Mouse (Mus musculus) forebrain, embryonic 13.5 days (tissue): ENCODE data around the gene Csde1. TPM values are rescaled to one million over a fixed set of nuclear protein-coding genes. Genes with fewer than 3 reads are reported as not detected.

ENCODE experiments used
- ATAC-seq: fragments of 200-750 bp; cut with Nextera tagmentation; 2 replicates; pipeline ENCODE4 v1.8.0; 2017
- H3K27ac ChIP-seq: fragments of 300-500 bp; sonication (generic); 2 replicates; pipeline ENCODE4 v1.5.1; 2015; ENCODE audit warnings: inconsistent platforms, mild to moderate bottlenecking, moderate library complexity
- H3K27me3 ChIP-seq: fragments of 300-500 bp; sonication (generic); 2 replicates; pipeline ENCODE4 v1.6.1; 2015; ENCODE audit warnings: mild to moderate bottlenecking, inconsistent platforms
- H3K36me3 ChIP-seq: fragments of 300-500 bp; sonication (generic); 2 replicates; pipeline ENCODE4 v1.6.1; 2015; ENCODE audit warnings: mild to moderate bottlenecking, inconsistent platforms; ENCODE audit not compliant: poor library complexity, severe bottlenecking
- H3K4me1 ChIP-seq: fragments of 300-500 bp; sonication (generic); 2 replicates; pipeline ENCODE4 v1.6.1; 2015; ENCODE audit warnings: inconsistent platforms
- H3K4me2 ChIP-seq: fragments of 300-500 bp; sonication (generic); 2 replicates; pipeline ENCODE4 v1.6.1; 2015; ENCODE audit warnings: inconsistent platforms, mild to moderate bottlenecking, moderate library complexity
- H3K4me3 ChIP-seq: fragments of 300-500 bp; sonication (generic); 2 replicates; pipeline ENCODE4 v1.5.1; 2015; ENCODE audit warnings: mild to moderate bottlenecking, inconsistent platforms
- H3K9ac ChIP-seq: fragments of 300-500 bp; sonication (generic); 2 replicates; pipeline ENCODE4 v1.6.1; 2015; ENCODE audit warnings: mild to moderate bottlenecking, inconsistent platforms
- H3K9me3 ChIP-seq: fragments of 300-500 bp; sonication (generic); replicated peaks from 2 replicates; pipeline ENCODE4 v1.6.1; 2016; ENCODE audit warnings: inconsistent platforms
- WGBS: fragments of 180-500 bp; shearing (Covaris S2); methylation state at CpG from one replicate; pipeline ENCODE4 v1.1.7; 2015; 5-methylcytosine and 5-hydroxymethylcytosine counted together
- polyA plus RNA-seq: library from polyadenylated mRNA; unstranded; fragments of >200 nt; fragmentation: Nextera tagmentation; extraction: Ambion mirVana; gene quantifications from 2 replicates; pipeline ENCODE4 v1.2.1, GENCODE M21; 2015

Csde1 gene
- polyA plus RNA-seq, 1 experiment from 2014 or later, result 468 TPM

DNA sequence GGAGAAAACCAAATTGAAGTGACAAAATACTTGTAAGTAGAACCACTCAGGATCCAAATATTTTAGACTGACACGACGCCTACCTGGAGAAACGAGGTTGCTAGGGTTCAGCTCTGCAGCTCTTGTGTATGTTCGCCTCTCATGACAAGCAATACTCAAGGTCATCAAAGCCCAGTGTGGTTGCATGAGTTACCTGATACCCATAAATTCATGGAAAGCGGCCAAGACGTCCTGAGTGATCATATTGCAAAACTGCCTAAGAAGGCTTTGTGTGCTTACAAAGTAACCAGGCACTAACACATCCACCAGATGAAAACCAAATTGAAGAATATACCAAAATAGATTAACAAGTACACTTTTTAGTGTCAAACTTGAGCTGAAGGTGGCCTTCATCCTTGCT, 48.7 kb downstream of the Csde1 start:
- peaks cover 50% of the 10 kb centered on the region for H3K36me3 ChIP-seq
- 94% methylated on average over 6 of the region's 6 CpGs for WGBS
- no peak for ATAC-seq

DNA sequence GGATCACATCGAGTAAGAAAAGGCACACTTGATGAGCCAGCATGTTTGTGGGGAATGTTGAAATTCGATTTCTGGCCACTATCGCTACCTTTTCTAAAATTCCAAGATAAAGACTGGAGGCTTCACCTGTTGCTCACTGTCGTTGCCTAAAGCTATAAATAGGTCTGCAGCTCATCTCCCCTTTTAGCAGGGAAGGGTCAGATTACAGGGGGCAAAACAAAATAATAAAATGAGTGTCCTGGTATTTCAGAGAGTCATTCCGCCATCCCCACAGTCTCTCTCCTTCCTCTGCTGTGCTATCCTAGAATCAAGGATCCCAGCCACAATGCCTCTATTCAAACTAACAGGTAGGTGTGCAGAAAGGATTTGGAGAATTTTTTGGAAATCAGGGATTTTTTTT, 53.5 kb downstream of the Csde1 start, which contains the start of gene Ampd1:
Gene Ampd1, plus strand, starts transcription at position 244 of the 400 bp plus-strand sequence.
- H3K9ac ChIP-seq, result no peak within 1 kb of the TSS
- no peak within 1 kb of the TSS for H3K27ac ChIP-seq
- H3K4me2 ChIP-seq, result no peak within 1 kb of the TSS
- H3K9me3 ChIP-seq, result no peaks in the 10 kb centered on the region
- no peak for ATAC-seq
- 80% methylated on average over 5 of the region's 5 CpGs for WGBS
- H3K36me3 ChIP-seq, result peaks cover 6% of the 10 kb centered on the region
- H3K27me3 ChIP-seq, result 0 out of 2 replicates have a peak, but pooled peaks cover 2% of the 10 kb centered on the region
- no peak within 1 kb of the TSS for H3K4me3 ChIP-seq
- no peaks in the 10 kb centered on the region for H3K4me1 ChIP-seq

More for the DNA sequence above, 48.7 kb downstream of the Csde1 start:
- no peaks in the 10 kb centered on the region for H3K27me3 ChIP-seq
- H3K9me3 ChIP-seq, result no peaks in the 10 kb centered on the region
- H3K9ac ChIP-seq, result no peak overlapping the region
- H3K4me3 ChIP-seq, result no peak overlapping the region
- no peak overlapping the region for H3K27ac ChIP-seq
- H3K4me1 ChIP-seq, result no peaks in the 10 kb centered on the region
- no peak overlapping the region for H3K4me2 ChIP-seq

DNA sequence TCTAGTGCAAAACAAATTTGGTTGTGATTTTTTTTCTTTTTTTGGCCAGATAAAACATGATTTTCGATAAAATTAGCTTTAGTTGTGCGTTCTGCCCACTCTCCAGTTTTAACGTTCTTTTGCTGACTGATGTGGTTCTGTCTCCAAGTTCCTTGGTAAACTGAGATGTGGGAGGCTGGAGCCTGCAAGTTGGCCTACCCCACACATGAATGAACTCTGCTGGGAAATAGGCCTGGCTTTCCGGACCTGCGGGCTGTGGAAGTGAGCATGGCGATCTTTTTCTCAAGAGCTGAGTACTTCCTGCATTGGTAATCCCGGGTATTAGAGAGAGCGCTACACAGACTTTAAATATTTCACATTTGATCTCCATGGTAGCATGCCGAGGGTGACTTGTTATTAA, 55.6 kb downstream of the Csde1 start:
- no peaks in the 10 kb centered on the region for H3K4me1 ChIP-seq
- H3K27ac ChIP-seq, result no peak overlapping the region
- no peak overlapping the region for H3K9ac ChIP-seq
- 0 out of 2 replicates have a peak, but pooled peaks cover 2% of the 10 kb centered on the region for H3K27me3 ChIP-seq
- H3K9me3 ChIP-seq, result no peaks in the 10 kb centered on the region
- WGBS, result 89% methylated on average over 9 of the region's 9 CpGs
- no peak for ATAC-seq
- no peak overlapping the region for H3K4me3 ChIP-seq
- H3K4me2 ChIP-seq, result no peak overlapping the region
- H3K36me3 ChIP-seq, result no peaks in the 10 kb centered on the region

- Histone ChIP-seq H3K4me3 (no peak overlapping the region), H3K27me3 (0 out of 2 replicates have a peak, but pooled peaks cover 2% of the 10 kb centered on the region), H3K9ac (no peak overlapping the region), H3K9me3 (no peaks in the 10 kb centered on the region), H3K36me3 (no peaks in the 10 kb centered on the region), H3K4me1 (no peaks in the 10 kb centered on the region), H3K4me2 (no peak overlapping the region), H3K27ac (no peak overlapping the region)
- 95% methylated on average over 9 of the region's 9 CpGs for WGBS
- ATAC-seq, result no peak
Measured at GRCm38 (mm10) chr3:103076476-103076875, 56.2 kb downstream of the Csde1 start.

- H3K9ac ChIP-seq, result no peak overlapping the region
- ATAC-seq, result no peak
- no peak overlapping the region for H3K4me3 ChIP-seq
- H3K27me3 ChIP-seq, result 0 out of 2 replicates have a peak, but pooled peaks cover 2% of the 10 kb centered on the region
- WGBS, result 91% methylated on average over 8 of the region's 9 CpGs
- H3K36me3 ChIP-seq, result no peaks in the 10 kb centered on the region
- no peak overlapping the region for H3K27ac ChIP-seq
- no peaks in the 10 kb centered on the region for H3K9me3 ChIP-seq
- H3K4me2 ChIP-seq, result no peak overlapping the region
- no peaks in the 10 kb centered on the region for H3K4me1 ChIP-seq
Measured at GRCm38 (mm10) chr3:103079301-103079700, 59.1 kb downstream of the Csde1 start.

- Histone ChIP-seq H3K27me3 (0 out of 2 replicates have a peak, but pooled peaks cover 2% of the 10 kb centered on the region), H3K9me3 (no peaks in the 10 kb centered on the region), H3K27ac (no peak overlapping the region), H3K4me3 (no peak overlapping the region), H3K36me3 (no peaks in the 10 kb centered on the region), H3K9ac (no peak overlapping the region), H3K4me1 (no peaks in the 10 kb centered on the region), H3K4me2 (no peak overlapping the region)
- ATAC-seq, result no peak
- 72% methylated on average over 11 of the region's 11 CpGs for WGBS
Measured at GRCm38 (mm10) chr3:103081051-103081450, 60.8 kb downstream of the Csde1 start.

- Histone ChIP-seq H3K9ac (no peak overlapping the region), H3K36me3 (no peaks in the 10 kb centered on the region), H3K4me2 (no peak overlapping the region), H3K27ac (no peak overlapping the region), H3K4me3 (no peak overlapping the region), H3K4me1 (no peaks in the 10 kb centered on the region), H3K9me3 (no peaks in the 10 kb centered on the region), H3K27me3 (0 out of 2 replicates have a peak, but pooled peaks cover 2% of the 10 kb centered on the region)
- WGBS, result 87% methylated on average over 17 of the region's 17 CpGs
- no peak for ATAC-seq
Measured at GRCm38 (mm10) chr3:103081861-103082453, 61.7 kb downstream of the Csde1 start.

DNA sequence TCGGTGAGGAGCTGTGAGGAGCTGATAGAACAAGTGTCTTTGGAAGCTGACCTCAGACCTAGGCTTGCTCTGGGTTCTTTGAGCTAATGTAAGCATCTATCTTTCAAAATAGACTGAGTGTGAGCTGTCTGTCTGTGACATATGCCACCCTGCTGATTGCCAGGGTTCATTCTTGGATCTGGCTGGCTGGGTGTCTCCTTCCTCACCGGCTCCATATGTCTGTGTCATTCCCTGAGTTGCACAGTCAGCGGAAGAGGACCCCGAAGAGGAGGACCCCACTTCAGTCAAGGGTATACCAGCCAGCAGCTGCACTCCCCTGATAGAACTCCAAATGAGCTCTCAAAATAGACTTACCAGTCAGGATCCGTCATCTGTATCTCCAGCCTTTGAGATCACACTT, 62.5 kb downstream of the Csde1 start:
- WGBS, result 95% methylated on average over 5 of the region's 5 CpGs
- Histone ChIP-seq H3K9ac (no peak overlapping the region), H3K36me3 (no peaks in the 10 kb centered on the region), H3K4me1 (no peaks in the 10 kb centered on the region), H3K4me2 (no peak overlapping the region), H3K27me3 (0 out of 2 replicates have a peak, but pooled peaks cover 2% of the 10 kb centered on the region), H3K4me3 (no peak overlapping the region), H3K27ac (no peak overlapping the region), H3K9me3 (no peaks in the 10 kb centered on the region)
- ATAC-seq, result no peak

- no peak overlapping the region for H3K9ac ChIP-seq
- H3K36me3 ChIP-seq, result no peaks in the 10 kb centered on the region
- no peaks in the 10 kb centered on the region for H3K9me3 ChIP-seq
- H3K4me2 ChIP-seq, result no peak overlapping the region
- H3K27me3 ChIP-seq, result no peaks in the 10 kb centered on the region
- WGBS, result 89% methylated on average over 3 of the region's 3 CpGs
- no peak overlapping the region for H3K27ac ChIP-seq
- no peak overlapping the region for H3K4me3 ChIP-seq
- no peak for ATAC-seq
- no peaks in the 10 kb centered on the region for H3K4me1 ChIP-seq
Measured at GRCm38 (mm10) chr3:103085986-103086385, 65.8 kb downstream of the Csde1 start.

DNA sequence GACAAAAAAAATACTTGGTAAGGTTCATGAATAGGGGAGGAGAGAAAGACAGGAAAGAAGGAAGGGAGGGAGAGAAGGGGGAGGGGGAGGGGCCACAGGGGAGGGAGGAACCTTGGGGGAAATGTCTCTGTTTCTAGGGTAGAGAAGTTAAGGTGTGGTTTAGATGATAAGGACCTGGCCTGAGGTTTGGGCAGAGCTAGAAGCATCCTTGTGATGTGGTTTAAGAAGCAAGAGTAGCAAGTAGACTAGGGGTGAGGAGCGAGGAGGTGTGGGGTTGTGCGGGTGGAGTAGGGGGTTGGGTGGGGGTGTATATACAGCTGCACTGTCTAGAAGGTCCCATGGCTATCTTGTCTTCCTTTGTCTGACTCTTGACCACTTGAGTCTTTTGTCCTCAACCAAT, 71.5 kb downstream of the Csde1 start:
- no peak overlapping the region for H3K27ac ChIP-seq
- no peaks in the 10 kb centered on the region for H3K36me3 ChIP-seq
- H3K4me1 ChIP-seq, result no peaks in the 10 kb centered on the region
- H3K4me3 ChIP-seq, result no peak overlapping the region
- no peaks in the 10 kb centered on the region for H3K27me3 ChIP-seq
- ATAC-seq, result no peak
- no peaks in the 10 kb centered on the region for H3K9me3 ChIP-seq
- WGBS, result 100% methylated on average over 2 of the region's 2 CpGs
- no peak overlapping the region for H3K4me2 ChIP-seq
- no peak overlapping the region for H3K9ac ChIP-seq

DNA sequence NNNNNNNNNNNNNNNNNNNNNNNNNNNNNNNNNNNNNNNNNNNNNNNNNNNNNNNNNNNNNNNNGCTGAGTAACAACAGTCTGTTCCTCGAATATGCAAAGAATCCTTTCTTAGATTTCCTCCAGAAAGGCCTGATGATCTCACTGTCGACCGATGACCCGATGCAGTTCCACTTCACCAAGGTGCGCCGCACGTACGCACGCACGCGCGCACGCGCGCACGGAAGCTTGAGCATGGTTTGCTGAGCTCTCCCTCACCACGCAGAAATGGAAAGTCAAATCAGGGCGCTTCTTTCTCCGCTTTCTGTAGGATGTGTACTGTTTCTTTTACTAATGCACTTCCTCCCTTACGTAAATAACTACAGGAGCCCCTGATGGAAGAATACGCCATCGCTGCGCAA, 78.4 kb downstream of the Csde1 start:
- H3K27me3 ChIP-seq, result peaks cover 21% of the 10 kb centered on the region
- no peak overlapping the region for H3K4me3 ChIP-seq
- ATAC-seq, result no peak
- H3K9me3 ChIP-seq, result no peaks in the 10 kb centered on the region
- no peak overlapping the region for H3K4me2 ChIP-seq
- WGBS, result 83% methylated on average over 23 of the region's 23 CpGs
- H3K36me3 ChIP-seq, result no peaks in the 10 kb centered on the region
- peaks cover 13% of the 10 kb centered on the region for H3K4me1 ChIP-seq
- H3K27ac ChIP-seq, result no peak overlapping the region
- H3K9ac ChIP-seq, result no peak overlapping the region

- no peak overlapping the region for H3K27ac ChIP-seq
- peaks cover 13% of the 10 kb centered on the region for H3K4me1 ChIP-seq
- peaks cover 31% of the 10 kb centered on the region for H3K27me3 ChIP-seq
- 86% methylated on average over 6 of the region's 6 CpGs for WGBS
- no peak overlapping the region for H3K9ac ChIP-seq
- no peak overlapping the region for H3K4me3 ChIP-seq
- no peak for ATAC-seq
- H3K4me2 ChIP-seq, result no peak overlapping the region
- no peaks in the 10 kb centered on the region for H3K9me3 ChIP-seq
- no peaks in the 10 kb centered on the region for H3K36me3 ChIP-seq
Measured at GRCm38 (mm10) chr3:103099667-103100066, 79.4 kb downstream of the Csde1 start.

DNA sequence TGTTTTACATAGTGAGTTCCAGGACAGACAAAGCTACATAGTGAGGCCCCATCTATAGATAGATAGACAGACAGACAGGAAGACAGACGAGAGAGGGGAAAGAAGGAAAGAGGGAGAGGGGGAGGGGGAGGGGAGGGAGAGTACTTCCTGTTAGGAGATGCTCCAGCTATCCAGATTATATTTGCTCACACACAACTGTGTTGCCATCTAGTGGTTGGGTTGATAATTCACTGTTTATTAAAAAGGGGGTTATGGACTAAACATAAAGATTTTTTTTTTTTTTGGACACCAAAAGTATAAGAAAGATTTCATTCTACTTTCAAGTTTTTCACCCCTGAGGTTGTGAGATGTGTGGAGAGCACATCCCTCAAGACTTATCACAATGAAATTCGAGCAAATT, 80.5 kb downstream of the Csde1 start:
- H3K4me1 ChIP-seq, result peaks cover 13% of the 10 kb centered on the region
- no peak overlapping the region for H3K4me2 ChIP-seq
- H3K4me3 ChIP-seq, result no peak overlapping the region
- no peaks in the 10 kb centered on the region for H3K9me3 ChIP-seq
- 81% methylated on average over 2 of the region's 2 CpGs for WGBS
- peaks cover 31% of the 10 kb centered on the region for H3K27me3 ChIP-seq
- H3K36me3 ChIP-seq, result no peaks in the 10 kb centered on the region
- H3K27ac ChIP-seq, result no peak overlapping the region
- no peak overlapping the region for H3K9ac ChIP-seq
- ATAC-seq, result no peak
